Mouse (Mus musculus) gastrocnemius, adult 8-10 months (tissue): Measurements from ENCODE around the gene Adamts17. TPM values are rescaled to one million over a fixed set of nuclear protein-coding genes. Genes with fewer than 3 reads are reported as not detected.

Source experiments
- DNase-seq, 2 experiments: peaks; one replicate each; pipeline ENCODE4 v3.0.0; 2022; ENCODE audit warnings: low spot score in 2 of 2
- total RNA-seq, 4 experiments: library from RNA; stranded (reverse); gene quantifications; 2 replicates each; pipeline ENCODE4 v1.2.4; 2022

The Adamts17 gene
- total RNA-seq, 4 experiments from 2014 or later = 0.38 to 0.49 TPM; not detected in 2

DNA sequence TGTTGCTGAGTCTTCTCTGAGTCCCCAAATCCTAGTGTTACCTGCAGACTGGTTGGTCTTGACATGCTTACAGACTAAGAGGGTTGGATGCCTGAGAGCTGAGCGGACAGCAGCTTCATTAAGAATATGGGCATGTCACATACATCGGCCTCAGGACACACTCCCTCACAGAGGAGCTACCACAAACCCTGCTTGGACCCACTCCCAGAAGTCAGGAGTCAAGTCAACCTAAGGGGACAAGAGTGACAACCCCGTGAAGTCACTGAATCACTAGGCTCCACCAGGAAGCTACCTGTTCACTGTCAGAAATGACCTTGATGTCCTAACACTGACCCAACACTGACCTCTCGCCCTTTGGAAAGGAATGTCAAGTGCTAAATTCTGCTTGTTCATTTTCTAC is 226.1 kb downstream of the Adamts17 start:
- no peak for DNase-seq

GRCm38 (mm10) chr7:67072015-67072685 is 232.6 kb downstream of the Adamts17 start:
- DNase-seq = no peak

DNA sequence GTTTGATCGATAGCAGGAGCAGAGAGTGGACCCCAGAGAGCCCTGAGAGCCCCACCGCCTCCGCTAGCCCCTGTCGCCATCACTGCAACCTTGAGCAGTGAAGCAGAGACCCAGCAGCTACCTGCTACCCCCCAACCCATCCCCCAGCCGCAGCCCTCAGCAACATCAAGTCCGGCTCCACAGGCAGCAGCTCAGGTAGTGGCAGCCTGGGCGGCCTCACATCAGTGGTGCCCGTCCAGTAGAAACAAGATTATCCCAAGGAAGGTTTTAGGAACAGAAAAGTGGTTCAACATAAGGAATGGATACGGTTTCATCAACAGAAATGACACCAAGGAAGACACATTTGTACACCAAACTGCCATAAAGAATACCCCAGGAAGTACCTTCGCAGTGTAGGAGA is 243.2 kb downstream of the Adamts17 start:
- no peak for DNase-seq

- DNase-seq = no peak
Measured at GRCm38 (mm10) chr7:67087759-67088158, 248.2 kb downstream of the Adamts17 start.

- DNase-seq = no peak
Measured at GRCm38 (mm10) chr7:67097096-67097495, 257.6 kb downstream of the Adamts17 start.

DNA sequence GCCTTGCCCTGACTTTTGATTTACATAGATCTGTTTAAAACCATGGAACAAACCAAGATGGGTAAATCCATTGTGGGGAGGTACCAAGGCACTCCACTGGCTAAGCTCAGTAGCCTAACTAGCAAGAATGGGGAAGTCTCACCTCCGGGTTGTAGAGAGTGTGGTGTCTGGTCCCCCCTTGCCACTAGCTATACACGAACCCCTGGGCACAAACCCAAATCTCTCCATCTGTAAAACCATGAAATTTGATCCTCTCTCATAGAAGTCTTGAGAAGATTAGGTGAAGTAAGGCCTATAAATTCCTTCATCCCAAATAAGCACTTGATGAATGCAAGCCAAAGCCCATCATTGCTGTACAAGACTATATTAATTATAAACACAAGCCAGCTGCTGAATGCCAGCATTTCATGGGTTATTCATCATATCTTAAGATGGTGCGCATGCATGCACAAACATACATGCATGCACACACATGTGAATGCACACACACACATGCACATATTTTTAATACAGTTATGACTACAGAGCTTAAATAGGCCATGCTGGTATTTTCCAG is 262.0 kb downstream of the Adamts17 start:
- DNase-seq = no peak

DNA sequence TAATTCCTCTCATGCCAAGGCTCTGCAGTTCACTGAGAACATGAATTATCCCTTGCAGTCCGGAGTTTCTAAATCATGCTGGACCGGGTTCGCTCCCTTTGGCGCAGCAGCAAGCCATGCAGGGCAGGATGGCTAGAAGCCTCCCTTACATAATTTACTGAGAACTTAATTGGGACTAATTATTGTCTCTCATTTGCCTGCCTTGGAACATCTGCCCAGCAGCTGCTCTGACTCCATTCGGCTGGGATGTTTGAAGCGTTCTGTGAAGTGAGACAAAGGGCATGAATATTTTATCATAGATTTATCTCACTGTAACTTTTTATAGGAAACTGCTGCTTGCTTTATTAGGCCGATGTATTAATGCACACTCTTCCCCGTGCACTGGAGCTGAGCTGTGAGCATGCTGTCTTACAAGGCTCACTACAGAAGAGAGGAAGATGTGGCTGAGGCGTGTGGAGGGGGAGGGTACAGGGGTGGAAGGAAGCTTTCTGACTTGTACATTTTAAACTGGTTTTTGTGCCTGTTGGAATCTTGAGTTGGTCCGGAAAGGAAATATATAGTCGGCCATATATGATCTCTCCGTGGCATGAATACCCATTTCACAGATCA is 271.1 kb downstream of the Adamts17 start:
- no peak for DNase-seq

- DNase-seq = no peak
Measured at GRCm38 (mm10) chr7:67112495-67113216, 273.1 kb downstream of the Adamts17 start.

- no peak for DNase-seq
Measured at GRCm38 (mm10) chr7:67114056-67114455, 274.5 kb downstream of the Adamts17 start.

- no peak for DNase-seq
Measured at GRCm38 (mm10) chr7:67115056-67115455, 275.5 kb downstream of the Adamts17 start.

DNA sequence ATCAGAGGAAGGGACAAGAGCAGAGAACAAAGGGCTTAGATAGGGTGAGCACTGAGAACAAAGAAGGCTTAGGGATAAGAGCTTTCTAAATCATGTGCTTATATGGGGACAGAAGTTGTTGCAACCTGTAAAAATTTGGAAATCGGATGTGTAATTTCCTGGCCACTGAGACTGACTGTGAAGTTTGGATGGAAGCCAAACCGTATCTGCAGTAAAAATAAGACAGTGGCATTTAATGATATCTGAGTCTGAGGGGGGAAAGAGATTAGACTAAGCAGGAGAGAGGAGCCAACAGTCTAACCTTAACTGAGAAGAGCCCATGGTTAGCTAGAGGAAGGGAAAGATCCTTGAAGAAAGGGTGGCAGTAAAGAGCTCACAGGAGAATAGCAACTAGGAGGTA is 295.6 kb downstream of the Adamts17 start:
- DNase-seq = no peak

DNA sequence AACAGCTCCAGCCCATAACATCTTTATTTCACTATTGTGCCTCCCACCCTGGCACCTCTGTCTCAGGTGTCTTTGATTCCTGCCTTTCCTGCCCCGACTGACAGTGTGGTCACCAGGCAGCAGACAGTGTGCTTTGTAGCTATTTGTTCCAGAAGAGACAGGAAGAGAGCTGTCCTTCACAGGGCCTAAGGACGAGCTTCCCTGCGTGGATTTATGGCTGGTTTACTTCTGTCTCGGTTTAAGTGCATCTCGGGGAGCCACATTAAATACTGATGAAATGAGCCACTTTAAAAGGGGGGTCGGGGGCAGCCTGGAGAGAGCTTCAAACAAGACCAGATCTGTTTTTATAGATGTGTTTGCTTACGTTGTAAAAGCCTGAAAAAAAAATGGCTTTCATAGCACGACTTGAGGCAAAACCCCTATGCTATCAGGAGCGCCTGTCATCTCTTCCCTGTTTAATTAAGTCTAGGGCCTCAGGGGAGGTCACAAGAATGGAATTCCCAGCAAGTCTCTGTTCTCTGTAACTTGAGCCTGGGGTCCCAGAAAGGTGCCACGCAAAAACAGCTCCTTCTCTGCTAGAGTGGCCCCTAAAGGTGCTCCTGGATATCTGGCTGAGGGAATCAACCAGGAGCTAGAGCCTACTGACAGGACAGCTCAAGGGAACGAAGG is 302.9 kb downstream of the Adamts17 start:
- no peak for DNase-seq

DNA sequence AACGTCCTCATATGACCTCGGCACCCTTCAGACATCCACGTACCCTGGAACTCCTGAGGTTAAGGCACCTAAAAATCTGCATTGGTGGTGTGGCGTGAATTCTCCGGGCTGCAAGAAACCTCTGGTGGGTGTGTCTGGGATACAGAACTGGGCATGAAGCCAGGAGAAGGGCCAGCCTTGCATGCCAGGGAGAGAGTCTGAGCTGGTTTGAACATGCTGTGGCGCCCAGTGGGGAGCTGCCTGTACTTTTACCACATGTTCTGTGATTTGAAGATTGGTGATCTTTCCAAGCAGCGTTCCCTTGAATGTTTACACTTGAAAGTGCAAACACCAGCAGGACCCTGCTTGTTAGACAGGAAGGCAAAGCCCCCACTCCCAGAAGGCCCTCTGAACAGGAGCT is 306.2 kb downstream of the Adamts17 start:
- no peak for DNase-seq

DNA sequence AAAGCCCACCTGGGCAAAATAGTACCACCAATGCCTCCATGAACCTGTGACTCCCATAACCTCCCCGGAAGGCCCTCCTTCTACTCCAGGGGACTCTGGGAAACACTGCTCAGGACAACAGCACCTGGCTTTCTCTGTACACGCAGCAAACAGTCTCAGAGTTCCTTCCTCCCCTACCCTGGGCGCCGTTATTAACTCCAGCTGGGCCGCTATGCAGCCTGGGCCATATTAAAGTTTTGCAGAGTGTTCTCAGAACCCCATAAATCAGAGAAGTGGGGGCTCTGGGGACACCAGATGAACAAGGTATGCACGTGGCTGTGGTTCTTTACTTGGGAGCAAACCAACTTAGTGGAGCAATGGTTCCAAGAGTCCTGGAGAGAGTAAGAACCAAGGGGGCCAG is 306.6 kb downstream of the Adamts17 start:
- DNase-seq = no peak

DNA sequence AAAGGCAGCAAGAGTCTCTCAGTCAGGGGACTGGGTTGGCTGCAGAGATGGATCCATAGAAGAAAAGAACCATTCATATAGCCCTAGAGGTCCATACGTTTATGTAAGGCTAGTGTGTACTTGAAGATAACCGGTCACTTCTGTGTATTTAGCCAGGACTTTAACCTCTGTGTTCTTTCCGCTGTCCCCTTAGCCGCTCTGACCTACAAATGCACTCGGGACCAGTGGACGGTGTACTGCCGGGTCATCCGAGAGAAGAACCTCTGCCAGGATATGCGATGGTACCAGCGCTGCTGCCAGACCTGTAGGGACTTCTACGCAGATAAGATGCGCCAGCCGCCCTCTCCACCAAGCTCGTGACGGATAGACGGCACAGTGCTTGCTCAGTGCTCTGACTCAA is 310.2 kb downstream of the Adamts17 start:
- DNase-seq = no peak

- DNase-seq = no peak
Measured at GRCm38 (mm10) chr7:67152626-67153025, 313.1 kb downstream of the Adamts17 start.

DNA sequence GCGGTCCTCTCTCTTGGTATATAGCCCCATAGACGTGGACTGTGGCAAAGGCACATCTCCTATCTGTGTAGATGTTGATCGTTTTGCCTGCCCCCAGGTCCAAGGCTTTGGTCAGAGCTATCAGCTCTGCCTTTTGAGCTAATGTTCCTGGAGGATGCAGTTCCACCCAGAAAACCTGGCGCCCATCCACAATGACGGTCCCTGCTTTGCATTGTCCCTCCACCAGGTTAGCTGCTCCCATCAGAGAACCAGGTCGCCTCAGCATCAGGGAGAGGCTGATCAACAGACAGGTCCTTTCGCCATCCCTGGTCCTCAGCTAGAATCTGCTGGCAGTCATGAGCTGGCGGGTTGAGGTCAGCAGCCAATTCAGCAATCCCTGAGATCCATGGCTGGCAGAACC is 322.6 kb downstream of the Adamts17 start:
- no peak for DNase-seq

DNA sequence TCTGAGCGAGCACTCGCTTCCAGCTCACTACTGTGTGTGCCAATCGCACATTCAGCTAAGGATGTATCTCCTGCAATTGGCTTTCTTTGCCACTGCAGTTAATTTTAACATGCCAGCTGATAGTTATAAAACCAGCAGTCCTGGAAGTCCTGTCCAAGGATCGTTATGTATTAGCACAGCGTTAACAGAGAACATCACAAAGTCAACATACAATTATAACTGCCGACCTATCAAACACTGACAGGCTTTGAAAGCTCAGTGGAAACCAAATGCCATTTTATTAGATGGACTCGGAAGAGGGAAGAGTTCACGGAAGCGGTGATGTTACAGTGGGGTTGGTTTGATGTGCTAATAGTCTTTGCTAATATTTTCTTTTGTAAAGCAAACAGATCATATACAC is 328.8 kb downstream of the Adamts17 start:
- no peak for DNase-seq

DNA sequence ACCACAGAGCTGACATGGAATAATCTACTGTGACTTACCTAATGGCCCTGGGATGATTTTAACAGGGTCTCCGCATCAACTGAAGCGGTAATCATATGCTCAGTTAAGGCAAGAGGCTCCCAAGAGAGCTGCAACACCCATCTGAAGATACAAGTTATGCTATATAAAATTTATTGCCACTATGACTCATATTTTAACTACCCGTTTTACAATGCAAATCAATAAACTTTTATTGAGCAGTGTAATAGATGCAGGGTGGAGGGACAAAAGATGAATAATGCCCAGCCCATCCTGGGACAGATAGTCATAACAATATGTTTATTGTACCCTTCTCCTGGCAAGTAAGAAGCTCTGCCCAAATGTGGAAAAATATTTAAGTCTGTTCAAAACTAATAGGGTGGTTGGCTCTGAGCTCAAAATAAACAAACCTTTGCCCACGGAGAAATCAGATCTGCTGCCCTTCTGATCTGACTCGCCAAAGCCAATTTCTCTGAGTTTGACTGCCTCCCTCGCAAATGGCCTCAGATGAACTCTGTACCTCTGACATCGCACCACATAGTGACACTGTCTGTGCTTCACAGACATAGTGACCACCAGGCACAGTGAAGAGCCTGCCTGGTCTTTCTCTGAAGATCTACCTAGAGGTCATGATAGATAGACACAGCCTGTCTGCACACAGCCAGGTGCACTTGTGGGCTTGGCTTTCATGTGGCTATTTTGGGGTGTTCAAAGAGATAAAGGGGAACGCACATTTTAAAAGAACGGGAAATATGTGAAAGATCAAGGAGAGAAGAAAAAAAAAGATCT is 329.4 kb downstream of the Adamts17 start:
- no peak for DNase-seq

GRCm38 (mm10) chr7:67173522-67174195 is 334.1 kb downstream of the Adamts17 start:
- DNase-seq = no peak
